17 mouse cellular contexts compared by ENCODE assay signal in genomic region chr2:33272665-33273439, GRCm38 (mm10). TPM values are rescaled to one million over a fixed set of nuclear protein-coding genes. Genes with fewer than 3 reads are reported as not detected.
A peak's percentile ranks its signal among the peaks of the same experiment; 100 is the strongest.
DNase-seq lines count a peak whose midpoint lies in the region; ATAC-seq and TF ChIP-seq lines count a peak whose summit lies in the region.
"Had no signal": no experiment of that assay in that cellular context is flagged by ENCODE, and none has a peak within 500 bp of the region (broad histone marks: within the 10 kb centered on the region; RNA-seq: fewer than 3 reads in every experiment).

No protein-coding gene starts in this region.

- no peak for ATAC-seq in kidney, postnatal 0 days (replicated peaks; ENCODE audit: low FRiP score, low read depth)
- no peak for ATAC-seq in limb, embryonic 15.5 days (ENCODE audit: insufficient number of reproducible peaks, low FRiP score, low TSS enrichment, low read depth)

- no peak overlapping the region for H3K4me2 ChIP-seq in kidney, postnatal 0 days (ENCODE audit: low read length)
- no peak overlapping the region for H3K4me2 ChIP-seq in limb, embryonic 15.5 days
- H3K4me2 ChIP-seq: embryonic facial prominence, embryonic 12.5 days had no signal

- no peak overlapping the region for H3K4me3 ChIP-seq in gastrocnemius, adult 2 months
- no peak overlapping the region for H3K4me3 ChIP-seq in kidney, postnatal 0 days (replicated peaks; ENCODE audit: low read depth, low read length)
- H3K4me3 ChIP-seq in limb, embryonic 15.5 days, result no peak overlapping the region
- H3K4me3 ChIP-seq: embryonic facial prominence, embryonic 12.5 days; hindbrain, embryonic 10.5 days had no signal

- no peak overlapping the region for H3K9ac ChIP-seq in kidney, postnatal 0 days (ENCODE audit: low read depth, low read length)
- H3K9ac ChIP-seq in limb, embryonic 15.5 days, result no peak overlapping the region
- H3K9ac ChIP-seq: embryonic facial prominence, embryonic 12.5 days; liver, embryonic 14.5 days had no signal

- no peak for TF ChIP-seq CTCF in gastrocnemius, adult 2 months (IDR thresholded peaks at IDR 0.05)
- TF ChIP-seq CTCF in kidney, postnatal 0 days (IDR thresholded peaks at IDR 0.05; ENCODE audit: low read depth), result no peak

- 53% methylated on average over 4 of the region's 4 CpGs for WGBS in kidney, postnatal 0 days
- WGBS in limb, embryonic 15.5 days, result 52% methylated on average over 4 of the region's 4 CpGs

- H3K36me3 ChIP-seq in kidney, postnatal 0 days (ENCODE audit: insufficient read depth, low read length), result peaks cover 3% of the 10 kb centered on the region; the same call in 1 of the 2 replicates
- H3K36me3 ChIP-seq in limb, embryonic 15.5 days, result no peaks in the 10 kb centered on the region
- H3K36me3 ChIP-seq: embryonic facial prominence, embryonic 12.5 days had no signal

- H3K4me1 ChIP-seq in kidney, postnatal 0 days (replicated peaks; ENCODE audit: insufficient read depth, low read length), result no peaks in the 10 kb centered on the region
- peaks cover 29% of the 10 kb centered on the region for H3K4me1 ChIP-seq in limb, embryonic 15.5 days

- DNase-seq in gastrocnemius, adult 2 months, result no peak
- no peak for DNase-seq in gastrocnemius, postnatal 10 days
- peak; percentile 24 for DNase-seq in kidney, postnatal 0 days (ENCODE audit: low spot score)
- DNase-seq in kidney, postnatal 14 days, result no peak
- DNase-seq in brain, adult 2 months (ENCODE audit: low read depth, low spot score), result peak; percentile 39
- no peak for DNase-seq in cerebellum, postnatal 4 days (ENCODE audit: low spot score in 2 of 2)
- DNase-seq in adrenal gland, postnatal 4 days (ENCODE audit: low spot score in 2 of 2), result no peak
- DNase-seq: adrenal gland, adult 2 months; cerebellum, adult 9-11 months; kidney, adult 11 months; layer of hippocampus, adult 9-11 months; midbrain, embryonic 14.5 days; right cerebral cortex, postnatal 4 days had no signal

- H3K9me3 ChIP-seq in kidney, postnatal 0 days (replicated peaks; ENCODE audit: low read length), result no peaks in the 10 kb centered on the region
- H3K9me3 ChIP-seq in limb, embryonic 15.5 days, result no peaks in the 10 kb centered on the region
- H3K9me3 ChIP-seq: embryonic facial prominence, embryonic 12.5 days; hindbrain, embryonic 10.5 days had no signal

- H3K27ac ChIP-seq in gastrocnemius, adult 2 months, result peak overlapping the region; percentile 63
- H3K27ac ChIP-seq in kidney, postnatal 0 days, result no peak overlapping the region
- H3K27ac ChIP-seq in limb, embryonic 15.5 days, result peak overlapping the region; percentile 75
- H3K27ac ChIP-seq: embryonic facial prominence, embryonic 12.5 days; liver, embryonic 14.5 days had no signal

- no peaks in the 10 kb centered on the region for H3K27me3 ChIP-seq in kidney, postnatal 0 days (ENCODE audit: insufficient read depth, low read length)
- no peaks in the 10 kb centered on the region for H3K27me3 ChIP-seq in limb, embryonic 15.5 days
- H3K27me3 ChIP-seq: embryonic facial prominence, embryonic 12.5 days had no signal

- intact Hi-C loops in gastrocnemius, adult 2 months (cut with DNase I), result no loop called here

RNA-seq across cellular contexts. Expression of gene Angptl2, which starts 57.0 kb away (rescaled TPM):
- 10 to 100 TPM; 20.6 to 47.1 TPM for total RNA-seq in gastrocnemius, adult 2 months (2021)
- total RNA-seq in gastrocnemius, postnatal 10 days (2021), result 100 to 1,000 TPM; 258 to 272 TPM
- 36.9 and 41.1 TPM in 2 replicates for polyA plus RNA-seq in kidney, postnatal 0 days (2015; fragmentation: Nextera tagmentation; extraction: Ambion mirVana)
- polyA plus RNA-seq in limb, embryonic 15.5 days (2015; fragmentation: Nextera tagmentation; extraction: Ambion mirVana), result 112 and 135 TPM in 2 replicates
- 10 to 100 TPM; 41.9 to 51.7 TPM for total RNA-seq in adrenal gland, postnatal 4 days (2021)

Comparison
In these comparisons a context has a peak if more than half of its experiments do, and no peak if none do; other contexts are left out.
1. DNase-seq: peak in kidney, postnatal 0 days (single experiment) and brain, adult 2 months (single experiment); none in gastrocnemius, adult 2 months (single experiment), gastrocnemius, postnatal 10 days (single experiment), kidney, postnatal 14 days (single experiment), cerebellum, postnatal 4 days (0 of 2) and adrenal gland, postnatal 4 days (0 of 2).
2. RNA of gene Angptl2, which starts 57.0 kb away (total RNA-seq): 258 to 272 TPM in gastrocnemius, postnatal 10 days; 41.9 to 51.7 TPM in adrenal gland, postnatal 4 days and 20.6 to 47.1 TPM in gastrocnemius, adult 2 months; every median in the first group is over 4 times any median in the second.